Mouse (Mus musculus) ES-E14 (cell line): ENCODE measurements around the gene Pigz. TPM values are rescaled to one million over a fixed set of nuclear protein-coding genes. Genes with fewer than 3 reads are reported as not detected.

Experiments used
- DNase-seq: peaks from one replicate; pipeline ENCODE4 v3.0.0-alpha.2; 2013; ENCODE audit warnings: low read depth, low spot score
- H3K27ac ChIP-seq: 2 replicates; pipeline ENCODE4 v1.5.1; 2012; ENCODE audit warnings: low read depth, mild to moderate bottlenecking, low read length, moderate library complexity, mixed read lengths; ENCODE audit not compliant: poor library complexity, insufficient read depth, severe bottlenecking
- H3K36me3 ChIP-seq: 2 replicates; pipeline ENCODE4 v1.6.1; 2012; ENCODE audit warnings: mild to moderate bottlenecking, low read length, moderate library complexity, mixed read lengths; ENCODE audit not compliant: control insufficient read depth, poor library complexity, insufficient read depth, severe bottlenecking
- H3K4me1 ChIP-seq, 2 experiments: fragments of 150-350 bp in 1 of 2; sonication (generic) in 1 of 2; 2 replicates each; pipeline ENCODE4 v1.6.1; 2012; ENCODE audit warnings: low read length in 2 of 2, mild to moderate bottlenecking in 1 of 2, mixed read lengths in 1 of 2; ENCODE audit not compliant: control insufficient read depth in 2 of 2, insufficient read depth in 2 of 2, poor library complexity in 1 of 2
- H3K4me3 ChIP-seq, 2 experiments: fragments of 150-350 bp in 1 of 2; sonication (generic) in 1 of 2; 2 replicates each; pipeline ENCODE4 v1.5.1; 2012; ENCODE audit warnings: low read length in 2 of 2, low read depth in 1 of 2, mild to moderate bottlenecking in 1 of 2, mixed read lengths in 1 of 2; ENCODE audit not compliant: insufficient read depth in 1 of 2, poor library complexity in 1 of 2, severe bottlenecking in 1 of 2
- H3K9ac ChIP-seq: 2 replicates; pipeline ENCODE4 v1.6.1; 2012; ENCODE audit warnings: low read depth, mild to moderate bottlenecking, low read length, mixed read lengths; ENCODE audit not compliant: poor library complexity, insufficient read depth, severe bottlenecking
- H3K9me3 ChIP-seq: fragments of 150-350 bp; sonication (generic); 2 replicates; pipeline ENCODE4 v1.6.1; 2012; ENCODE audit warnings: low read depth, mild to moderate bottlenecking, low read length; ENCODE audit not compliant: control insufficient read depth, insufficient read depth
- CHD2 ChIP-seq: IDR thresholded peaks from 2 replicates; pipeline ENCODE4 v1.6.1; 2014; ENCODE audit warnings: mild to moderate bottlenecking, low read depth, low read length, inconsistent platforms
- HCFC1 ChIP-seq: IDR thresholded peaks from 2 replicates; pipeline ENCODE4 v1.6.1; 2012; ENCODE audit warnings: low read length, inconsistent platforms, borderline replicate concordance; ENCODE audit not compliant: insufficient read depth
- MAFK ChIP-seq: IDR thresholded peaks from 2 replicates; pipeline ENCODE4 v1.6.1; 2014; ENCODE audit warnings: mild to moderate bottlenecking, low read depth, low read length, inconsistent platforms; ENCODE audit not compliant: insufficient read depth
- ZC3H11A ChIP-seq: IDR thresholded peaks from 2 replicates; pipeline ENCODE4 v1.6.1; 2012; ENCODE audit warnings: low read depth, mild to moderate bottlenecking, inconsistent platforms, low read length, borderline replicate concordance
- ZNF384 ChIP-seq: IDR thresholded peaks from 2 replicates; pipeline ENCODE4 v1.6.1; 2012; ENCODE audit warnings: low read depth, low read length, inconsistent platforms
- in situ Hi-C, 2 experiments: fragments of 600-800 bp; cut with MboI; formaldehyde crosslinking; loops; one replicate each; pipeline ENCODE4 v1.15.1; 2025; ENCODE audit warnings: low sequenced_read_pairs in 2 of 2, inconsistent platforms in 1 of 2; ENCODE audit not compliant: unreplicated experiment in 2 of 2
- total RNA-seq: library from RNA; depleted of rRNA; stranded (reverse); fragments of 300-350 nt; gene quantifications from 2 replicates; pipeline ENCODE4 v1.2.3, GENCODE M21; 2012

The Pigz gene
- total RNA-seq, 1 experiment = 0.71 TPM

- no peak overlapping the region for H3K9ac ChIP-seq
- no peaks in the 10 kb centered on the region for H3K9me3 ChIP-seq
- in situ Hi-C loops = no loop called here
- H3K36me3 ChIP-seq = no peaks in the 10 kb centered on the region
- DNase-seq = no peak
- H3K4me1 ChIP-seq = peaks cover 0 to 20% of the 10 kb centered on the region in 2 experiments; a peak in 3 of 4 replicates
- no peak overlapping the region for H3K4me3 ChIP-seq
- TF ChIP-seq ZC3H11A (no peak), MAFK (no peak), HCFC1 (no peak), CHD2 (no peak), ZNF384 (no peak)
- no peak overlapping the region for H3K27ac ChIP-seq
Measured at GRCm38 (mm10) chr16:31905331-31905730, 28.3 kb upstream of the Pigz start.

DNA sequence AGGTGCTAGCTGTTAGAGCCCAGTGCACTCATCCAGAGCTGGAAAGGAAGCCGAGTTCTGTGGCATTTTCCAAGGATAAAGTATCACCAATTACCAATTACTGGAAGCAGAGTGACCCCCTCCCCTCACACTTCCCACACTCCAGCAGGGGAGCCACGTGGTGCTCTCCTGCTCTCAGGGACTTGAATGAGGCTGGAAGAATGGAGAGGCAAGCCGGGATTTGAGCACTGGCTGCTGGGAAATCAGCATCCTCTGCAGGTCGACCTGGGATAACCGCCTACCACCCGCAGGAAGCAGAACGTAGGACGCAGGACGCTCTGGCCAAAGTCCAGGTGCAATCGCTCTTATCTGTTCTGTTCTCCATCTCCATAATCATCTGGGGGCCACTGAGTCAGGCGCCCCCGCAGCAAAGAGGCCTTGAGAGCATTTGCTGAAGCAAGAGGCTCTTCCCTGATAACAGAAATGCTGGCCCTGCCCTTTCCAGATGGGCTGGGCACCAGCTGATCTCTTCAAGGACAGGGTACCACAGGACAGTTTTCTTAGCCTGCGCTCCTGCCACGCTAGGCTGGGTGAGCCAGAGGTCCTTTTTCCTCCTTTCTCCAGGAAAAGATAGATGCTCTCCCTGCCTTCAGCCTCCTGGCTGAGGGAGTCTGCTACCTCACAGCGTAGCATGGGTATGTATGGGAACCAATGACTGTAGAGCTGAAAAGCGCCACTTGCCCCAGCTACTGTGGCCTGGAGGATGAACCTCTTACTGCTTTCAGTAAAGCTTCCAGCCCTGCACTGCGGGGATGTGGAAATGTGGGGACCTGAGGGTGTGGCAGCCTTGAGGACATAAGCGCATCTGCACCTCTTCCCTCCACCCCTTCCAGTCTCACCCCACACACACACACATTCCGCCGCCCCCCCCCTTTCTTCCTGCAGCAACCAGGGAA is 27.5 kb upstream of the Pigz start:
- TF ChIP-seq MAFK (no peak), CHD2 (no peak), HCFC1 (no peak), ZC3H11A (no peak), ZNF384 (no peak)
- Histone ChIP-seq H3K27ac (no peak overlapping the region), H3K36me3 (no peaks in the 10 kb centered on the region), H3K9me3 (no peaks in the 10 kb centered on the region), H3K4me3 (peak overlapping the region in 1 of 2 experiments; percentile 36; a peak in 2 of 4 replicates), H3K9ac (0 out of 2 replicates have a peak overlapping the region, but pooled peaks have one; percentile 28), H3K4me1 (peaks cover 0 to 20% of the 10 kb centered on the region in 2 experiments; a peak in 3 of 4 replicates)
- in situ Hi-C loops = no loop called here
- DNase-seq = no peak

GRCm38 (mm10) chr16:31906896-31907295 is 26.8 kb upstream of the Pigz start:
- no peaks in the 10 kb centered on the region for H3K9me3 ChIP-seq
- H3K27ac ChIP-seq = no peak overlapping the region
- no peak for TF ChIP-seq MAFK
- no peak for TF ChIP-seq HCFC1
- TF ChIP-seq ZNF384 = no peak
- no peak for TF ChIP-seq ZC3H11A
- no peak for TF ChIP-seq CHD2
- DNase-seq = no peak
- in situ Hi-C loops = no loop called here
- no peak overlapping the region for H3K9ac ChIP-seq
- H3K4me1 ChIP-seq = peaks cover 0 to 20% of the 10 kb centered on the region in 2 experiments; a peak in 3 of 4 replicates
- no peaks in the 10 kb centered on the region for H3K36me3 ChIP-seq
- H3K4me3 ChIP-seq = peak overlapping the region in 1 of 2 experiments; percentile 36; a peak in 2 of 4 replicates

DNA sequence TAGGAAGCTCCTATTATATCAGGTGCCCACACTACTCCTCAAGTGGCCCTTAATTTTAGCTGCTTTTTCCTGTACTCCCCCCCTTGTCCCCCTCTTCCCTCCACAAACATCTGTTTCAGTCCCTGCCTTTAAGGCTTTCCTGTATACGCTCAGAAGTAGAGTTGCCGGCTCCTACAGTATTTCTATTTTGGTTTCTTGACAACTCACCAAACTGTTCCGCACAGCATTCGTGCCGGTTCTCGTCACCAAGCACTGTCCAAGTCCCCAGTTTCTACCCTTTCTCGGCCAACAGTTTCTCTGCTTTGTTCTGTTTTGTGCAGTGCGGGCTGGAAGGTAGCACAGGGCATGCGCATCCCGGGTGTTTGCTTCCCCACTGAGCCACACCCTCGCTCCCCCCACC is 24.7 kb upstream of the Pigz start:
- H3K4me3 ChIP-seq = no peak overlapping the region
- H3K9me3 ChIP-seq = no peaks in the 10 kb centered on the region
- H3K36me3 ChIP-seq = no peaks in the 10 kb centered on the region
- H3K4me1 ChIP-seq = peaks cover 0 to 16% of the 10 kb centered on the region in 2 experiments; a peak in 2 of 4 replicates
- H3K9ac ChIP-seq = no peak overlapping the region
- no peak overlapping the region for H3K27ac ChIP-seq
- in situ Hi-C loops = no loop called here
- TF ChIP-seq CHD2 (no peak), MAFK (no peak), ZNF384 (no peak), HCFC1 (no peak), ZC3H11A (no peak)
- DNase-seq = no peak
